Mouse (Mus musculus) olfactory bulb, adult 2 months (tissue): Measurements from ENCODE around the gene Hadha.

Experiments used
- CTCF ChIP-seq: fragments of 200-500 bp; IDR thresholded peaks from 2 replicates; pipeline ENCODE4 v1.5.1; 2012; ENCODE audit warnings: low read depth, mild to moderate bottlenecking, low read length, moderate library complexity; ENCODE audit not compliant: insufficient read depth
- POLR2A ChIP-seq: fragments of 200-500 bp; IDR thresholded peaks from 2 replicates; pipeline ENCODE4 v1.6.1; 2012; ENCODE audit warnings: mild to moderate bottlenecking, low read depth, low read length, moderate library complexity; ENCODE audit not compliant: insufficient read depth

GRCm38 (mm10) chr5:30115718-30116117 is 39.2 kb downstream of the Hadha start:
- no peak for TF ChIP-seq POLR2A
- no peak for TF ChIP-seq CTCF
